Mouse (Mus musculus) left cerebral cortex, postnatal 14 days (tissue): ENCODE data around the gene Gnat2. TPM values are rescaled to one million over a fixed set of nuclear protein-coding genes. Genes with fewer than 3 reads are reported as not detected.

ENCODE experiments used
- DNase-seq, 2 experiments: peaks; one replicate each; pipeline ENCODE4 v3.0.0; 2021 to 2022; ENCODE audit warnings: low spot score in 2 of 2, mixed read lengths in 1 of 2
- intact Hi-C: fragments of 180-260 bp; cut with DNase I; formaldehyde crosslinking; loops from one replicate; pipeline ENCODE4 v1.15.1; 2025
- long read RNA-seq, 2 experiments: library from polyadenylated mRNA; stranded (forward); transcript quantifications; one replicate each; pipeline ENCODE4 v2.0.0; 2021
- total RNA-seq, 2 experiments: library from RNA; stranded (reverse); gene quantifications; 2 replicates each; pipeline ENCODE4 v1.2.3; 2021

The Gnat2 gene
- total RNA-seq = not detected
- long read RNA-seq, experiment 1 = 0 reads
- long read RNA-seq, experiment 2 = 0 reads

DNA sequence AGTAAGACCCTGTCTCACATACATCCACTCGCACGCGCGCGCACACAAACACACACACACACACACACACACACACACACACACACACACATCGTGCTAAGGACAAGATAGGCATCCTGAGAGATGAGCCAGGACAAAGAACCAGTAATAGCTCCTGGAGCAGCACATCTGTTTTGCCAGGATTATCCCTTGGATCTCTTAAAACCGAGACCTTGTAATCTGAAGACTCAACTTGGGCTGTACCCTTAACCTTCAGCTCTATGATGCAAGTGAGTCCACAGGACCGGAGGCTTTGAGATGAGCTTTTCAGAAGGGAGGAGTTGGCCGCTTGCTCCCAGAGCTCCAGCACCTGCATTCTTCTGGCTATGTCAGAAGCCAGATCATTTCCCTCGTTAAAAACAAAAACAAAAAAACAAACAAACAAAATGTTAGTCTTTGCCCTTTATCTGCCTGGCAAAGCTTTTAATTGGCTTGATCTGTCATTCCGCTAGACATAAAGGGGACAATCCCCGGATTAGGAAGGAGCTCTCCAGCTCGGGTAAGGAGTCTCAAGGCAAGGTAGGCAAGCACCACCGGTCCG is at the start of gene Gnat2:
TSS of gene Gnat2 (plus strand) at position 254 of the 580 bp plus-strand sequence.
- intact Hi-C loops = no loop called here
- no peak for DNase-seq

DNA sequence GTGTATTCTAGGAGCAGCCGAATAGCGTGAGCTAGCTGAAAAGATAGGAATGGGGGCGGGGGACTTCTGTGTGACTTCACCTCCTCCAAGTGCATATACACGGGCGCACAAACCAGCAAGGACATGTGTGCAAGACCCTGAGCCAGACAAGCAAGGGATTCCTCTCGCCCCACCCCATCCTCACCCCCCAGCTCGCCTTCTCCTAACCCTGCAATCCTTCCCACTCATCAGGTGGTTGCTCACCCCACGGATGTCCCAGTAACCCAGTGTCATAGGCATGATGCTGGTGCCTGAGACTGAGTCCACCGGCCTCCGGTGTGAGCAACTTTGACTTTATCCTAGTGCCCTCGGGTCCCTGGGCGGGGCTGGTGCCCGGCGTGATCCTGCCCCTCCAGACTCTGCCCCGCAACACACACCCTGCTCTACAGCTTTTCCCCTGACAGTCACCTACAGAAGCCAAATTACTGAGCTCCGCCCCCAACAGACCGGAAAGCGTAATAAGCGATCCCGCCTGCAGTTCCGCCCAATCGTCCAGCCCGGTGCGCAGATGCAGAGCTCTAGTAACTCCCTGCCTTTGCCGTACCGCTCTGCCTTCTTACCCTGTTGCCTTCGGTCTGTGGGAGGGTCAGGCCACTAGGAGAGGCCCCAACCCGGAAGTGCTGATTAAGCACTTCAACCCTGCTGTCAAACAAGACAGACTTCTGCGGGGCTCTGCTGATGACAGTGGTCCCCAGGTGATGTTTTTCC is 48.0 kb upstream of the Gnat2 start, which contains the start of gene Gstm4:
TSS of gene Gstm4 (minus strand) at position 501 of the 747 bp plus-strand sequence.
- intact Hi-C loops = no loop called here
- peak; percentile 78 to 83 for DNase-seq

DNA sequence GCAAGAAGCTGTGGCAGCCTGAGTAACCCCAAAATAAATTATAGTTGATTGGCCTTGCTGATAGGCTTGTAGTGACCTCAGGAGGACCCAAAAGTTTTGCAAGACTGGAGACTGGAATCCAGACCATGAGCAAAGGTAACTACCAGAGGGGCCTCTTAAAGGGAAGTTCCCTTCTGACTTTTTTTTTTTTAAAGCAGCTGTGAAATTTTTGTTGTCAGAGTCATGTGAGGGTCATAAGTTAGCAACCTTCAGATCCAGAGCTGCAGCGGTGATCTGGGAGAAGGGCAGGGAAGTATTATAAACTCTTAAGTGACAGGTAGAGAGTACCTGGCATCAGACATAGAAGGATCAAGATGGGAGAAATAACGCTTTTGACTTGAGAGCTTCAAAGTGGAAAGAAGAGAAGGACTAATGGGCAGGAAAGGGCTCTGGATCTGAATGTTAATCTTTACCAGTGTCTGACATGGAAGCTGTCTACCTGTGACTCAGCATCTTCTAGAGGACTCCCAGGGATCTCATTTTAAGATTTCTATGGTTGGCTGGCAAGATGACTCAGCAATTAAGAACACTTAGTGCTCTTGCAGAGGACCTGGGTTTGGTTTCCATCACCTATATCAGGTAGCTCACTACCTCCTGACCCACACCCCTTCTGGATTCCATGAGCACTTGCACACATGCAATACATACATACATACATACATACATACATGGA is 45.5 kb upstream of the Gnat2 start:
- no peak for DNase-seq
- intact Hi-C loops = no loop called here

DNA sequence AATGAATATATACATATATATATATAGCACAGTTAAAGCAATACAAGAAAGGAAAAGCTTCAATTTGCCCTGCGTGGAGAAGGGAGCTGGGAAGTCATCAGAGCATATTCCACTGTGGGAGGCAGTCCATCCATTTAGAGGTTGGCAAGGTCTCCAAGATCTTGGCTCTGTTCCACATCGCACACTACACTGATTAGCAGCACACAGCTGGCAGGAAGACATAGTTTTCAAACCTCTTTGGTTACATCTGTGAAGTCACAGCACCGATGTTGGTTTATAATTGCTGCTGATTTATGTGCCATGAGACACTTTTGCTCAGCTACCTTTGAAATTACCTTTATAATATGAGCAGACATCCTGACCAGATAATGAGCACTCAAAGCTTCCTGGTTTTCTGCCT is 44.3 kb upstream of the Gnat2 start:
- intact Hi-C loops = no loop called here
- DNase-seq = no peak

DNA sequence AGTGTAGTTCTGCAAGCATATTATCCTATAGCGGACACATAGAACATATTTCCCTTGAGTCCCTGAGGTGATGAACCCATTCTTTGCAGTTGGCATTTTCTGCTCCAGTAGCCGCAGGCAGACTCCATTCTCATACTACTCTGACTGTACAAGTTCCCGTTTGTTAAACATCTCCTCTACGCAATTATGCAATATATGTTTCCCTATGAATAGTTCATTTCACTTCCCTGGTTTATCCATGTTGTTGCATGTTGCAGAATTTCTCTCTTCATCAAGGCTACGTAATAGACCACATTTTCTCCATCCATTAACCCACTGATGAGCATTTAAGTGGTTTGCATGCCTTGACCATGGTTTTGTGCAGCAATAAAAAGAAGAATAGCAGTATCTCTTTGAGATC is 42.1 kb upstream of the Gnat2 start:
- intact Hi-C loops = no loop called here
- no peak for DNase-seq

DNA sequence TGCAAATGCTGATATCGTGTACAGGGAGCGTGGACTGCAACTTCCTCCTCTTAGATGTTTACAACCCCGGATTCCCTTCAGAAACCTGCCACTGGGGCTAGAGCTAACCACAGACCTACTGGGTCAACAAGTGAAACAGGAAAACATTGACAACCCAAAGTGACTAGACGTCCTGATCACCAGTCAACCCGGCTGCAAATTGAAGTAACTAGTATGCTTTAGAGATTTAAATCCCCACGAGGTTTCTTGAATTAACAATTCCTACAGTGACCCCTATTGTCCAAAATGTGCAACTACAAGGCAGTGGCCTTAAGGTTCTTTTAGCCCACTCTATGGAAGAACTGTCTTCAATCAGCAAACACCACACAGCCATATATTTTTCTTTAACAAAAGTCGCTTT is 31.2 kb upstream of the Gnat2 start:
- peak; percentile 59 to 78 for DNase-seq
- intact Hi-C loops = loop anchor here (2.0 kb wide), 2 partner anchors 43 to 195 kb away; no protein-coding TSS in a partner anchor

DNA sequence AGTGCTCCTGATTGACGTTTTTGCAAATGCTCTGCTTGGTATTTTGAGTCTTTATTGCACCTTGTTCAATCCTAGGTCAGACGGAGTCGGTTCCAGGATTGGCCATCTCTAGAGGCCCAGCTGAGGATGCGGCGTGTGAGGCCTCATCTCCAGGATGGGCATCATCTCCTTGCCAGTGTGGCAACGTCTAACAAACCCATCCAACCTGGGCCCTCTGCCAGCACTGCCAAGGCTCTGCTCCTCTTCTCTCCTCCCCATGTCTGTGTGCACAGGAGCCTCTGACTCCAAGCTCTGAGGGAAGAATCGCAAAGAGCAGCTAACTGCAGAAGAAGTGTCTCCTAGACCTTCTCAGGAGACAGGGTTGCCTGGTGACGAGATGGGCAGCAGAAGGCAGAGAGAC is 29.9 kb upstream of the Gnat2 start:
- no peak for DNase-seq
- intact Hi-C loops = no loop called here

DNA sequence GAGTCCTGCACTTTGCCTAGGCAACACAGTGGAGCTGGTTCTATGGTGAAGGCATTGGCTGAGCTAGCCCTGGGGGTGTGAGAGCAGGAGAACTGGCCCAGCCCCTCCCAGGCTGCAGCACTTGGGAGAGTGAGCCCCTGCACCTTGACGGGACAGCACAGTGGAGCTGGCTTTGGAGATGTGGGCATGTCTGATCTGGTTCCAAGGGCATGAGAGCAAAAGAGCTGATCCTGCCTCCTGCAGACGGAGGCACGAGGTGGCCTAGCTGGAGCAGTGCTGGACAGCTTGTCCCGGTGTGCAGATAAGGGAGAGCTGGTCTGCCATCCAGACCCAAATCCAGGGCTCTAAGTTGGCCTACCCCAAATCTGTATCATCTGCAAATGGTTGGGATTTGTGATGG is 27.9 kb upstream of the Gnat2 start:
- DNase-seq = no peak
- intact Hi-C loops = no loop called here

DNA sequence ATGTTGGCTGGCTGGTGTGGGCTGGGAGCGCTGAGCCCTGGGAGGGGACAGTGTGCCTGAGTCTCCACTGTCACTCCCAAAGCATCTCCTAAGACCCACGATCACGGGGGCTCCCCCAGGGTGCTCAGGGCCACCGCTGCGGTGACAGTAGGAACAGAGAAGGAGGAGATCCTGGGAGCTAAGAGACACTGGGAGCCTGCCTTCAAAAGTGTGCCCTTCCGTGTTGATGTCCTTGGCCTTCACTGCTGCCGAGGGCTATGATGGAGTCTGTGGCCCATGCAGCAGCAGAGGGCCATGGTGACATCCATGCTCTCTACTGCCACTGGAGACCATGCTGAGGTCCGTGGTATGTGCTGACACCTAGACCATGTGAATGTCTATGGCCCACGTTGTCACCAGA is 27.0 kb upstream of the Gnat2 start:
- intact Hi-C loops = no loop called here
- DNase-seq = no peak

DNA sequence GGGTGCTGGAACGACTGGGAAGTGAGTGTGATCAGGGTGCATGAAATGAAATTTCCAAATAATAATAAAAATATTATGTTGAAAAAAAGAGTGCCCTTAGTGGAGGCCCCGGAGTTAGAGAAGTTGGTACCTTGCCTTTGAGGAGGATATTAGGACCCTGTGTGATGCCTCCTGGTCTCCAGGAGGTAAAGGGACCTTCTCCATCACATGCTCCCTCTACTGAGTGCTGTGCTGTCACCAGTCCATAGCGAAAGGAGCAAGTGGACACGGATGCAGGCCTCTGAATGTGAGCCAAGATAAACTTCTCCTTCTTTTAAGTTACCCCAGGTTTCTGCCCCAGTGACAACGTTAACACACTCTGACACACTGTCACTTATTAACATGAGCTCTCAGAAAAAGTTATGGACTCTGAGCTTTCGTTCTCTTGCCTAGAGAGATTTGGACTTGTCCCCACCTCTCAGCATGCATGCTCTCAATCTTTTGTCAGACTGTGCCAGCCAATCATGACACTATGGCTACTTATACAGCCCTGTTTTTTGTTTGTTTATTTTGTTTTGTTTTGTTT is 25.1 kb upstream of the Gnat2 start:
- DNase-seq = no peak
- intact Hi-C loops = no loop called here

DNA sequence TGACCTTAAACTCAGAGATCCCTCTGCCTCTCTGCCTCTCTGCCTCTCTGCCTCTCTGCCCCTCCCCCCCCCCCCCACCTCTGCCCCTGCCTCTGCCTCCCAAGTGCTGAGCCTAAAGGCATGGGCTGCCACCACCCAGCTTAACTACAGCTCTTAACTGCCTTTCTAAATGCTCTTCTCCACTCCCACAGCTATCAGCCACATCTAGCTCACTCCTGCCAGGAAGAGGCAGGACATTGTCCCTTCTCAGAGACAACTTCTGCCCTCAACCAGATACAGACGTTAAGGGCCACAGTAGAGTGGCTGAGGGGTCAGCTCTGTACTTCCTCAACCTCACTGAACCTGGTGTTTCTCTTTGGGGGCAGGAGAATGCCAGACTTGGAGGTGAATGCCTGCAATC is 23.8 kb upstream of the Gnat2 start:
- intact Hi-C loops = no loop called here
- DNase-seq = no peak

DNA sequence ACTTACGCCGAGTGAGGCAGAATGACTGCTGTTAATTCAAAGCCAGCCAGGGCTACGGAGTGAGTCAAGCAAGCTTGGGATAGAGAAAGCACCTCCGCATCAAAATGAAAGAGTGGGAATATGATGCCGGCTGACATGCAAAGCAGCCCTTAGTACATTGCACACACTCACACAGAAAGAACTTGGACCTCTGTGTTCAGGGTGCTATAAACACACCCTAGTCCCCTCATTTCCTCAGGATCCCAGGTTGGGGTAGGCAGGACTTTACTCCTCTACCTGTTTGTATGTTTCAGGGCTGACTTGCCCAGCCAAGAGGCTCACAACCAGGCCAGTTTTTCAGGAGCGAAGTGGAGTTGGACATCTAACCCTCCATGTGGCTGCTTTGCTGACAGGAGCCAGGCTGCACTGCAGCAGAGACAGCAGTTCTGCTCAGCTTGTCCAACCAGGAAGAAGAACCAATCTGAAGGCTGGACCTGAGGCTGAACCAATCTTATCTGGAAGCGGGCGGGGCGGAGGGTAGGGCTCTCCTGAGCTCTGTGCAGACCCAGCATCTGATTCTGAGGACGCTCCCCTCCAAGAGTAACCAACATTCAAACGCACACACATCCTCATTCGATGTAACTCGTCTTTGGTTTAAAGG is 23.2 kb upstream of the Gnat2 start:
- DNase-seq = no peak
- intact Hi-C loops = no loop called here

DNA sequence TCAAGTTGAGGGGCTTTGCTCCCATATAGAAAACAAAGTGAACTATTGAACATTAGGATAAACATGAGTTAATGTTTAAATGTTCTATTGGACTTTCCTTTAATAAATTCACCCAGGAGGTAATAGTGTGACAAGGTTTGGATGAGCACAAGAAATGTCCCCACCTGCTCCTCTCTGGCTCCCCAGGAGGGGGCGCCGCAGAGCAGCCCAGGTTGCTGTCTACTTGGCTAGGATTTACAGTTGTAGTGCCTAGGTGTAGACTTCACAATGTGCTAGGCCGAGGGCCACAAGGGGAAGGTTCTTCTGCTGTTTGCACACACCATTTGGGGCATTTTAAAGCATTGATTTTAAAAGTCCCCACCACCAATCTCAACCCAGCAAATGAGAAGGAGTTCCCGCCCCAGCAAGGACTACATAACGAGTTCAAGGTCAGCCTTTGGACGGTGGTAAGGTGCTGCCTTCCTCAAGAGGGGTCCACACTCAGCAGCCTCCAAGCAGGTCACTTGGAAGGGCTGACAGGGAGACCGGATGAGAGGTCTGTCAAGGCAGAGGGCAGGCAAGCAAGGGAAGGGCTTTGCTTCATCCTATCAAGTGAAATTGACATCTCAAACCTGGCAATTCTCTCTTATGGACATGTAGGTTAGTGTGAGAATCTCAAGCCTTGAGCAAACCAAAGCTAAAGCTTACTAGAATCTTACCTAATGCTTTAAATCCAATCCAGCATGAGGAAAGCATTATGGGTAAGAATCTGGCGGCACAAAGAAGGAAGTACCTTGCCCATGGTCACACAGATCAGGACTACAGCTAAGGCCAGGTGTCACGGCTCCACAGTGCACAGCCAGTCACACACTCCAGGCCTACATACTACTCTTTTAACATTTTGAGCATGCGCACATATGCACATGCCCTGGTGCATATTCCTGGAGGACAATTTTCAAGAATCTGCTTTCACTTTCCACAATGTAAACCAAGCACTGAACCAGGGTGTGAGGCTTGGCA is 22.0 kb upstream of the Gnat2 start:
- intact Hi-C loops = loop anchor here (2.0 to 5.0 kb wide), 2 partner anchors 78 to 373 kb away; partner anchors contain the start of gene Ahcyl1

DNA sequence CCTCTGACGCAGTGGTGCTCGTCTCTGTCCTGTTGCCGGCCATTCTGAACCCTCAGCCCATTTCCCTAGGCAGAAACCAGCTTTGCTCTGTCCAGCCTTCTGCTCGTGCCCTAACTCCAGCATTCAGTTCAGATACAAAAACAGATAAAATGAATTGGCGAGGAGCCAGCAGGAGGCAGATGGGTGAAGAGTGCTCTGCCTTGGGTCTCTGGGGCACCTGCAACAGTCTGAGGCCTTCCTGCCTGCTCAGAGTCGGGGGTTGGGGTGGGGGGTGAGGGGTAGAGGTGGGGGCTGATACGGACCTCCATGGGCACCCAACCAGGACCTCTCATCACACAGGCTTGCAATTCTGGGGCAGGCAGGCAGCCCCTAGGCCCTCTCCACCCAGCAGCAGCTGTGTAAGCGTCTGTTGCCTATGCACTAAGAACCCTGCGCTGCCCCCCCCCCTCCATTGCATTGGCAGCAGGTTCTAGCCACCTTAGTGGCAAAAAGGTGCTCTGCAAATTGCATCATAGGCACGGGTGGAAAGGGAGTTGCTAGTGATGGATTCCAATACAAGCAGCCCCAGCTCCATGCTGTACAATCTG is 19.5 kb upstream of the Gnat2 start:
- DNase-seq = no peak
- intact Hi-C loops = loop anchor here (5.0 kb wide), 1 partner anchor 376 kb away; the partner anchor contains the start of gene Ahcyl1

More for the DNA sequence above, 22.0 kb upstream of the Gnat2 start:
- peak; percentile 64 to 65 for DNase-seq

DNA sequence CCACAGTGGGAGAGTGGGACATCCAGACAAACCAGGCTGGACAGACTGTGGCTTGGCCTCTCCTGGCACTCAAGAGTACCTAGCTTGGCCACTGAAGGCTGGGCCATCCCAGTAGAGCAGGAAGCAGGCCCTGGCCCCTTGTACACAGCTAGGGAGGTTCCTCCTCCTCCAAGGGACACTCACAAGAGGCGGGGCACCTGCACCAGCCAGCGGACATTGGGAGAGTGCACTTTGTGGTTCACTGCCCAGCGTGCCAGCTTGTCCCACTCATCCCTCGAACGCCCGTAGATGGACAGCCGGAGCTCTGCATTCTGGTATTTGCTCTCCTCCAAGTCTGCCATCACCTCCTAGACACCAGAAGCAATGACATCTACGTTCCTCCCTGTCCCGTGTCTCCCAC is 15.8 kb upstream of the Gnat2 start:
- intact Hi-C loops = no loop called here
- no peak for DNase-seq

DNA sequence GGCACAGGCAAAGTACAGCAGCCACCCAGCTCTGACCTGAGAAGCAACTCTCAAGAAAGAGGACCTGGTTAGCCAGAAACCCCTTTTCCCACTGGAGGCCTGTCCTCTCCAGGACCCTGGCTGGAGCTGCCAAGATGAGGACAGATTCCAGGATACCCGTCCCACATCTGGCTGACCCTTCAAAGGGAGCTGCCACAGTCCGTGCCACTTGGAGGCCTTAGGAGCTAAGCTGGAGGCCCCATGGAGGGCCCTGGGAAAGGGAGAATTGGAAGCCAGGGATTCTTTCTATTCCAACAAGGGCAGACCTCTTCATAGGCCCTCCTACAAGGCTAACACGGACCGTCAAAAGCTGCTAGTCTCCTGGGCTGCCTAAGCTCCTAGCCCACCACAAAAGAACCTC is 10.9 kb upstream of the Gnat2 start:
- no peak for DNase-seq
- intact Hi-C loops = no loop called here

DNA sequence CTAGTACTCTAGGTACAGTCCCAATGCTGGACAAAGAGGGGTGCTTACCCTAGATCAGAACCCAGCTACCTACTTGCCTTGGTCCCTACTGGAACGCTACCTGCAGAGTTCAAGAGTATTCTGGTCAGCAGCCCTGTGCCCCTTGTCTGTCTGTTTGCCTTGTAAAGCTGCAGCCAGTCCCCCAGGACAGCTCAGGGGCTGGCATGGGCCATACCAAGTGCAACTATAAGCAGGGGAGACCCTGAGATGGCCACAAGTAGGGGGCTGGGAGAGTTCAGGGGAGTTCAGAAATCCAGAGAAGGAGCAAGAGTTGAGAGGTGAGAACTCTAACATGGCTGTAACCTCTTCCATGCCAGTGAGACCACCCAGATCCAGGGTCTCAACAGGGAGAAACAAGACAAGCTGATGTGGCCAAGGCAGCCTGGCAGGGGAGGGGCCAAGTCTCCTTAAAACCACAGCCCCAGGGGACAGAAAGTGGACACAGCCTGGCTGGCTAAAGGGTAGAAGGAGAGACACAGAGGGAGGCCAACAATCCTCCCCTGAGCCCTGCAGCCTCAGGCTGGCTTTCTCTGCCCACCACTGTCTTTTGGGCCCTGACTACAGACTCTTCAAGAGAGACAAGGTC is 10.2 kb upstream of the Gnat2 start:
- intact Hi-C loops = no loop called here
- DNase-seq = no peak

DNA sequence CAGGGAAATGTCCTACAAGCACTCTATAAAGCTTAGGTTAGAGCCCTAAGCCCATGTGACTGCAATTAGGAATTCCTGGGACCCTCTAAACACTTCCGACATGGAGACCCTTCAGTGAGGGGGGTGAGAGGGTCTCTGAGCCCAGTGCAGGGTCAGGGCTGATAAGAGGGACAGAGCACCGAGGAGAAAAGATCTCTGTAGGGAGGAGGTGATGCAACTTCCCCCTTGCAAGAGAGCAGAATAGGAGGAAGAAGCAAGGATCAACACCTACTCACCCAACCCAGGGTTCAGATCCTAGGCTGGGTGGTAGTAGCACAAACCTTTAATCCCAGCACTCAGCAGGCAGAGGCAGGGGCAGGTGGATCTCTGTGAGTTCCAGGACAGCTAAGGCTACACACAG is 9.4 kb upstream of the Gnat2 start:
- intact Hi-C loops = no loop called here
- DNase-seq = no peak
